Mouse (Mus musculus): ENCODE results near the gene Uchl3. TPM values are rescaled to one million over a fixed set of nuclear protein-coding genes. Genes with fewer than 3 reads are reported as not detected.

Uchl3 gene
- polyA plus RNA-seq, 1 experiment from 2014 or later, result 174 TPM

Other genes with a start within 250 kb of the Uchl3 start
- gene Tbc1d4, start 44.8 kb upstream of the Uchl3 start, polyA plus RNA-seq (2014; fragmentation: Nextera tagmentation; extraction: Ambion mirVana), result 5.5 and 6.8 TPM in 2 replicates
- gene Commd6, start 13.3 kb upstream of the Uchl3 start, polyA plus RNA-seq (2014; fragmentation: Nextera tagmentation; extraction: Ambion mirVana), result 110 and 113 TPM in 2 replicates
- 0.68 and 1.5 TPM in 2 replicates for gene Gm9922, start 75.8 kb downstream of the Uchl3 start, polyA plus RNA-seq (2014; fragmentation: Nextera tagmentation; extraction: Ambion mirVana)
- 1.3 and 1.4 TPM in 2 replicates for gene Lmo7, start 76.0 kb downstream of the Uchl3 start, polyA plus RNA-seq (2014; fragmentation: Nextera tagmentation; extraction: Ambion mirVana)

All from forebrain, embryonic 11.5 days (tissue).